Mouse (Mus musculus): ENCODE measurements around the gene Apc2. TPM values are rescaled to one million over a fixed set of nuclear protein-coding genes. Genes with fewer than 3 reads are reported as not detected.

Gene Apc2
- total and polyA plus RNA-seq, 3 experiments = 0.07 to 0.13 TPM; not detected in 1

DNA sequence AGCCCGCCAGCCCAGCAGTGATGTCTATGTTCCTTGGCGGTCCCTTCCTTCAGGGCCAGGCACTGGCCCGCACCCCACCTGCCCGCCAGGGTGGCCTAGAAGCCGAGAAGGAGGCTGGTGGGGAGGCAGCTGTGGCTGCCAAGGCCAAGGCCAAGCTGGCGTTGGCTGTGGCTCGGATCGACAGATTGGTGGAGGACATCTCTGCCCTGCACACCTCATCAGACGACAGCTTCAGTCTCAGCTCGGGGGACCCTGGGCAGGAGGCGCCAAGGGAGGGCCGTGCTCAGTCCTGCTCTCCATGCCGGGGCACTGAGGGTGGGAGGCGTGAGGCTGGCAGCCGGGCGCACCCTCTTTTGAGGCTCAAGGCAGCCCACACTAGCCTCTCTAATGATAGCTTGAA is 15.8 kb downstream of the Apc2 start:
- in situ Hi-C loops (cut with MboI; ENCODE audit: low pct_ligation_motif_present, low pct_unique_long_range_greater_than_20kb, low sequenced_read_pairs) = no loop called here
- Histone ChIP-seq H3K27ac (ENCODE audit: insufficient read depth, low read depth) (no peak overlapping the region), H3K9ac (ENCODE audit: insufficient read depth, low read depth) (no peak overlapping the region), H3K79me2 (replicated peaks; ENCODE audit: control insufficient read depth, extremely low read depth, insufficient read depth, poor library complexity, severe bottlenecking) (no peaks in the 10 kb centered on the region), H3K36me3 (replicated peaks in 1 of 2; ENCODE audit: control insufficient read depth in 1 of 2, insufficient read depth in 1 of 2, low read length in 1 of 2) (peaks cover 0 to 16% of the 10 kb centered on the region in 2 experiments), H3K4me2 (ENCODE audit: insufficient read depth, low read depth, poor library complexity, severe bottlenecking) (no peak overlapping the region), H3K4me3 (replicated peaks in 1 of 3; ENCODE audit: low read depth in 2 of 3, low read length in 2 of 3, poor library complexity in 1 of 3) (no peak overlapping the region), H3K9me3 (replicated peaks; ENCODE audit: low read length) (no peaks in the 10 kb centered on the region), H3K27me3 (replicated peaks) (peaks cover 32% of the 10 kb centered on the region), H3K4me1 (ENCODE audit: control insufficient read depth in 1 of 2, insufficient read depth in 2 of 2) (peaks cover 0 to 3% of the 10 kb centered on the region in 2 experiments; a peak in 2 of 4 replicates)
- no peak for DNase-seq (ENCODE audit: extremely low read depth)
- dilution Hi-C loops (cut with MboI; ENCODE audit: extremely low pct_ligation_motif_present, extremely low pct_unique_long_range_greater_than_20kb, low sequenced_read_pairs) = no loop called here
- TF ChIP-seq EP300 (IDR thresholded peaks at IDR 0.05; ENCODE audit: low read length) (no peak), TBP (conservative IDR thresholded peaks at IDR 0.05; ENCODE audit: low read depth, low read length) (no peak), RCOR1 (conservative IDR thresholded peaks at IDR 0.05; ENCODE audit: low read depth, low read length) (no peak), POLR2A (IDR thresholded peaks at IDR 0.05; ENCODE audit: low read depth, low read length) (no peak)

DNA sequence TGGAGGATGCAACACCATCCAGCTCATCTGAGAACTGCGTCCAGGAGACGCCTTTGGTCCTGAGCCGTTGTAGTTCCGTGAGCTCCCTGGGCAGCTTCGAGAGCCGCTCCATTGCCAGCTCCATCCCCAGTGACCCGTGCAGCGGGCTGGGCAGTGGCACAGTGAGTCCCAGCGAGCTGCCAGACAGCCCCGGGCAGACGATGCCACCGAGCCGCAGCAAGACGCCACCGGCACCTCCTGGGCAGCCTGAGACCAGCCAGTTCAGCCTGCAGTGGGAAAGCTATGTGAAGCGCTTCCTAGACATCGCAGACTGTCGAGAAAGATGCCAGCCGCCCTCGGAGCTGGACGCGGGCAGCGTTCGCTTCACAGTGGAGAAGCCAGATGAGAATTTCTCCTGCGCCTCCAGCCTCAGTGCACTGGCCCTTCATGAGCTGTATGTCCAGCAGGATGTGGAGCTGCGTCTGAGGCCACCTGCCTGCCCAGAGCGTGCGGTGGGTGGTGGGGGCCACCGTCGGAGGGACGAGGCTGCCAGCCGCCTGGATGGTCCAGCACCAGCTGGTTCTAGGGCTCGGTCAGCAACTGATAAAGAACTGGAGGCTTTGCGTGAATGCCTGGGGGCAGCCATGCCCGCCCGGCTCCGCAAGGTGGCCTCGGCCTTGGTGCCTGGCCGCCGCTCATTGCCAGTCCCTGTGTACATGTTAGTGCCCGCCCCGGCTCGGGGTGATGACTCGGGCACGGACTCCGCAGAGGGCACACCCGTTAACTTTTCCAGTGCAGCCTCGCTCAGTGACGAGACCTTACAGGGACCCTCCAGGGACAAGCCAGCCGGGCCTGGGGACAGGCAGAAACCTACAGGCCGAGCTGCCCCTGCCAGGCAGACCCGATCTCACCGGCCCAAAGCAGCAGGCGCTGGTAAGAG is 17.1 kb downstream of the Apc2 start:
- Histone ChIP-seq H3K27ac (ENCODE audit: insufficient read depth, low read depth) (no peak overlapping the region), H3K9ac (ENCODE audit: insufficient read depth, low read depth) (no peak overlapping the region), H3K27me3 (replicated peaks) (peaks cover 19% of the 10 kb centered on the region), H3K4me2 (ENCODE audit: insufficient read depth, low read depth, poor library complexity, severe bottlenecking) (no peak overlapping the region), H3K79me2 (replicated peaks; ENCODE audit: control insufficient read depth, extremely low read depth, insufficient read depth, poor library complexity, severe bottlenecking) (no peaks in the 10 kb centered on the region), H3K36me3 (replicated peaks in 1 of 2; ENCODE audit: control insufficient read depth in 1 of 2, insufficient read depth in 1 of 2, low read length in 1 of 2) (peaks cover 8 to 29% of the 10 kb centered on the region in 2 experiments), H3K9me3 (replicated peaks; ENCODE audit: low read length) (no peaks in the 10 kb centered on the region), H3K4me1 (ENCODE audit: control insufficient read depth in 1 of 2, insufficient read depth in 2 of 2) (peaks cover 9 to 16% of the 10 kb centered on the region in 2 experiments), H3K4me3 (replicated peaks in 1 of 3; ENCODE audit: low read depth in 2 of 3, low read length in 2 of 3, poor library complexity in 1 of 3) (no peak overlapping the region)
- in situ Hi-C loops (cut with MboI; ENCODE audit: low pct_ligation_motif_present, low pct_unique_long_range_greater_than_20kb, low sequenced_read_pairs) = no loop called here
- TF ChIP-seq JUN (IDR thresholded peaks at IDR 0.05; ENCODE audit: insufficient read depth, low read depth, low read length) (no peak), PAX5 (IDR thresholded peaks at IDR 0.05; ENCODE audit: low read length) (no peak), KAT2A (IDR thresholded peaks at IDR 0.05; ENCODE audit: insufficient replicate concordance, low read length) (no peak), MAX (IDR thresholded peaks at IDR 0.05; ENCODE audit: low read length) (no peak), ZMIZ1 (IDR thresholded peaks at IDR 0.05; ENCODE audit: low read depth, low read length) (no peak), RAD21 (IDR thresholded peaks at IDR 0.05; ENCODE audit: low read depth, low read length) (no peak), SMC3 (IDR thresholded peaks at IDR 0.05; ENCODE audit: low read depth, low read length) (no peak)
- dilution Hi-C loops (cut with MboI; ENCODE audit: extremely low pct_ligation_motif_present, extremely low pct_unique_long_range_greater_than_20kb, low sequenced_read_pairs) = no loop called here
- DNase-seq (ENCODE audit: extremely low read depth) = no peak

DNA sequence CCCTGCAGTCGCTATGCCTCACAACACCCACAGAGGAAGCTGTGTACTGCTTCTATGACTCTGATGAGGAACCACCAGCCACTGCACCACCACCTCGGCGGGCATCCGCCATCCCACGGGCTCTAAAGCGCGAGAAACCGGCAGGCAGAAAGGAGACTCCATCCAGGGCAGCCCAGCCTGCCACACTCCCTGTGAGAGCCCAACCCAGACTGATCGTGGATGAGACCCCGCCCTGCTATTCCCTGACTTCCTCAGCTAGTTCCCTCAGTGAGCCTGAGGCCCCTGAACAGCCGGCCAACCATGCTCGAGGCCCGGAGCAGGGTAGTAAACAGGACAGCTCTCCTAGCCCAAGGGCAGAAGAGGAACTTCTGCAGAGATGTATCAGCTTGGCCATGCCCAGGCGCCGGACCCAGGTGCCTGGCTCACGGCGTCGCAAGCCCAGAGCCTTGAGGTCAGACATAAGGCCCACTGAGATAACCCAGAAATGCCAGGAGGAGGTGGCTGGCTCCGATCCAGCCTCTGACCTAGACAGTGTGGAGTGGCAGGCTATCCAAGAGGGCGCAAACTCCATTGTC is 17.9 kb downstream of the Apc2 start:
- H3K9ac ChIP-seq (ENCODE audit: insufficient read depth, low read depth) = no peak overlapping the region
- peaks cover 12% of the 10 kb centered on the region for H3K27me3 ChIP-seq (replicated peaks)
- no peak overlapping the region for H3K4me2 ChIP-seq (ENCODE audit: insufficient read depth, low read depth, poor library complexity, severe bottlenecking)
- in situ Hi-C loops (cut with MboI; ENCODE audit: low pct_ligation_motif_present, low pct_unique_long_range_greater_than_20kb, low sequenced_read_pairs) (no loop called here), dilution Hi-C loops (cut with MboI; ENCODE audit: extremely low pct_ligation_motif_present, extremely low pct_unique_long_range_greater_than_20kb, low sequenced_read_pairs) (no loop called here)
- TF ChIP-seq NELFE (IDR thresholded peaks at IDR 0.05; ENCODE audit: low read depth, low read length) (no peak), CTCF (conservative IDR thresholded peaks at IDR 0.05 in 1 of 2, IDR thresholded peaks at IDR 0.05 in 1 of 2; ENCODE audit: low read depth in 2 of 2, low read length in 2 of 2) (no peak), SIN3A (IDR thresholded peaks at IDR 0.05; ENCODE audit: low read length) (no peak)
- no peaks in the 10 kb centered on the region for H3K9me3 ChIP-seq (replicated peaks; ENCODE audit: low read length)
- no peak overlapping the region for H3K4me3 ChIP-seq (replicated peaks in 1 of 3; ENCODE audit: low read depth in 2 of 3, low read length in 2 of 3, poor library complexity in 1 of 3)
- peaks cover 15 to 38% of the 10 kb centered on the region in 2 experiments for H3K36me3 ChIP-seq (replicated peaks in 1 of 2; ENCODE audit: control insufficient read depth in 1 of 2, insufficient read depth in 1 of 2, low read length in 1 of 2)
- peaks cover 10 to 22% of the 10 kb centered on the region in 2 experiments for H3K4me1 ChIP-seq (ENCODE audit: control insufficient read depth in 1 of 2, insufficient read depth in 2 of 2)
- H3K27ac ChIP-seq (ENCODE audit: insufficient read depth, low read depth) = no peak overlapping the region
- H3K79me2 ChIP-seq (replicated peaks; ENCODE audit: control insufficient read depth, extremely low read depth, insufficient read depth, poor library complexity, severe bottlenecking) = no peaks in the 10 kb centered on the region; the same call in 1 of the 2 replicates
- no peak for DNase-seq (ENCODE audit: extremely low read depth)
